Mouse (Mus musculus) right cerebral cortex, postnatal 4 days (tissue): ENCODE measurements at regions not wholly inside any gene's neighbourhood (a gene's known extent, or its start where the extent isn't known, plus 50 kb on each side); places are given as distances from the start of the nearest gene placed in this dataset.
"Not testable (repeated sequence)": the region's sequence is repeated elsewhere in the genome, so short reads cannot be mapped to it uniquely, and the experiment has no call there.

Source experiments
- DNase-seq: peaks from one replicate; pipeline ENCODE4 v3.0.0-alpha.2; 2022

DNA sequence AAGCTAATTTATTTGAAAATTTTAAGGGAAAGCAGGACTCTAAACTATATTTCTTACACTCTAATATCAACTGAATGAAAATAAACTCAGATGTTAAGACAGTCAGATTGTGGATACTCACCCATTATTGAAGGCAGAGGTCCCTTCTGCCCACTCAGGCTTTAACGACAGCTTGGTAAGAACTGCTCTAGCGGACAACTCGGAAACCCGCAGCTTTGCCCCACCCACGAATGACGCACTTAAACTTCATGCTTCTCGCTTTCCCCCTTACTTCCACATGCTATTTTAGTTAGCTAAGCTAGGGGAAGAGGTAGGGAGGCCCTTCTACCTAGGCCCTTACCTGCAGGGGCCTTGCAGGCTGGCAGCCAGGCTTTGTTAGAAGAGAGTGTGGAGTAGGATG is 50.8 kb upstream of the Elmo1 start:
- DNase-seq: no peak

DNA sequence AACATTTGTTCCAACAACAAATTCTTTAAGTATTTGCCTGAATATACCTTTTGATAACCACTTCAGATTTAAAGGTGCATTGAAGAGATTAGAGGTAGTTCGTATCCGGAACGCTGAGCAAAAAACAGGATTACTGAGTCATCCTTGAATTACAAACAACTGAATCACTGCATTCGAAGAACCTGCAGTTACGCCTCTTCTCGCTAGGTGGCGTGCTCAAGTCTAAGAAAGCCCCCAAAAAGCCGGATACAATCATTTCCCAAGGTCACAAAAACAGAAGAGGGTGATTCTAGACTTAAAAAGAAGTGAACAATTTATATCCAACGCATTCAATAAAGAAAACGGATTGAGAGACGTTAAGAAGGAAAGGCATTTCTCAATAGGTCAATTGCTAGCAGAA is 51.9 kb upstream of the Elmo1 start:
- DNase-seq: no peak

DNA sequence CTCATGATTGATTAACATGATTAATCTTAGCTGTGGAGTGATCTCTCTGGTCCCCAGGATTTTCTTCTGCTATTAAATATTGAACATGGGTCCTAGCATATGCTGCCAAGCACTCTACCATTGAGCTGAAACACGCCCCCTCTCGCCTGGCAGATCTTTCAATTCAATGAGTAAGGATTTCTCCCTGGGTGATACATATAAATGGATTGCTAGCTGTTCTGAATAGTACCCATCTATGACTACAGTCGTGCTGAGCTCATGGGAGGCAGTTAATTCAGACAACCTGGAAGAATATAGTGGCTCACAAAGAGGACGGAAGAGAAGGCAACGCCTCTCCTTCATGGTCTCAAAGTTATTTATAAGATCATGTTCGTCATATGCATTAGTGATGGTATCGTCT is 53.0 kb upstream of the Elmo1 start:
- no peak for DNase-seq

DNA sequence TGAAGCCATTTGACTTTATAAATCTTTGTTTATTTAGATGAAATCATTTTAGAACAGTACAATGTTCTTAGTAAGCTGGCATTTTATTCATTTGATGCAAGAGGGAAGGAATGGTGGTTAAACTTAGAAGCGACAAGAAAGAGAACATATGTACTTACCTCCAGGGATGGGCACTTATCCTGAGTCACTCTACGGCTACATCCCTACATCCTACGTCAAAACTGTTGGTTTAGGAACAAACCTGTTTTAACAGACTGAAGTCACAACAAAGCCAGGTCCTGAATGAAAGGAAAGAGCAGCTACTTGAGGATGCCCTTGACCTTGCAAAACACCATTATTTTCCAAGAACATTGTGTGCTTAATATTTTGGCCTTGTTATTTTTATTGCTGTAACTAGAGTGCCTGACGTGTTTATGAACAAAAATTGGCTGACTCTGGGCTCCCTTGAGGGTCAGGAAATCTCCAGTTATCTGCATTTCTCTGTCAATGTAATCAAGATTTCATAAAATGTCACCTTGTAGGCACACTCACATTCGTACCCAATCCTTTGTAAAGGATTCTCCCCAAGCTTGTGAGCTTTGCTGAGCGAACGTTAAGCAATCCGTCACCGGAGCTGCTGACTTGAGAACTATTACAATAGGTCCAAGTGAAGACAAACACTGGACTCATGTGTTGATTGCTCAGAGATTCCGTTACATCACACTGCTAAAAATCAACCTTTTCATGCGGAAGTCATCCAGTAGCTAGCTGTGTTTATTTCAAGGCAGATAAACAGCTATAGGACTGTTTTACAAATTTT is 56.3 kb upstream of the Elmo1 start:
- no peak for DNase-seq

DNA sequence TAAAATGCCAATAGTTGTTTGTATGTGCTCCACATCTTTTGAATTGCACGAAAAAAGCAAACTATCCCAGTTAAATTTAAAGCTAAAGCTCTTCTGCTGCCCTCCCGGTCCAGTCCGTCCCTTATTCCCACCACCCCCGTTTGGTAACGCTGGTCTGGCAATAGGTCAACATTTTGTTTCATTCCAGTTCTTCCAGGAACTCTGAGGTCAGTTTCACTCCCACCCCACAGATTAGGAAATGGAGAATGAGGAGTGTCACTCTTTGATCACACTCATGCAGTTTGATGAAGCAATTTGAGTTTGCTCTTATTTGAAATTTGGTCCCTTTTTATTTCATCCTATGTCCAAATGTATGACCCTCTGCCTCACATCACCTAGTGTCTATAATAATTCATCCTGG is 58.7 kb upstream of the Elmo1 start:
- DNase-seq: no peak

DNA sequence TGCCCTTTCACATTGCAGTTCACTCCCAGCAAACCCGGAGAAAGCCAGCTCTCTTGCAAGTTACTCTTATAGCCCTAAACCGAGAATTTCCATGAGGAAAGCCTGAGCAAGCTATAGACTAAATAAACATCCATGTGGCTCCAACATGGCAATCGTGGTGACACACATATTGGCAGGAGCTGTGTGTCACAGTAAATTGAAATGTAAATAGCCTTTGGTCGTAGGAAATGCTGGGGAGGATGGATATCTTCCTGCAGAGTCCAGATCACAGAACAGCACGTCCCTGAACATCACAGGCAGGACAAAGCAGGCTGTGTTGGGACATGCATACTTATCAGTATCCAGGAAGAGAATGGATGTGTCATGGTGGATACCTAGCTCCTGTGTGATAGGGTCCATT is 59.3 kb upstream of the Elmo1 start:
- no peak for DNase-seq

DNA sequence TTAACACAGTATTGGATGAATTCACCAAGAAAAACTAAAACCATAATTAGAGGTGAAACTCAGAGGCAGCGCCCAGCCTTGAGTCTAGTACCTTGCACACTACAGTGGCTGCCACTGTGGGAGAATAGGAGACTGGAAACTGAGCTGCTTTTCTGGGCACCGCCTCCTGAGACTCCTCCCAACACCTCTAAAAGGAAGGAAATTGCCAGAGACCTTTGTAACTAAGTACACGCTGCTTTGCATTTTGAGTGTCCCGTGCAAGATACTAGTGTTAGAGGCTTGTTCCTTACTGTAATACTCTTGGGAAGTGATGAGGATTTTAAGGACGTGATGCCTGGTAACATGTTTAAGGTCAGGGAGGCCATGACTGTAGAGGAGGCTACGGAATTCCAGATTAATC is 63.8 kb upstream of the Elmo1 start:
- DNase-seq: no peak

DNA sequence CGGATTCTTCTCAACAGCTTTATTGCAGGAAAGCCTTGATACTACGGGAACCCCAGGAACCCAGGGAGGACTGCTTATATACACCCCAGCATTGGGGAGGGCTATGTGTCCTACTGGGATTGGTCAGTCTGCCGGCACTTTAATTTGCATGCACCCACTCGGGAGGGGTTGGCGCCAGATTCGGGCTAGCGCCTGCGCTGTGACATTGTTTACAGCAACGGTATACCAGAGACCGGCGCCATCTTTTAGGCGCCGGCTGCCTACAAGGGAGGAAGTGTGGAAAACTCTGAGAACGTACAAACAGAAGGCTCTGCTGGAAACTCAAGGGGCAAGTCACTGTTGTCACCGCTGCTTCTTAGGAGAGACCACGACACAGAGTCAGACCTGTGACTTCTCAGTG is 73.9 kb upstream of the Elmo1 start:
- DNase-seq: not testable (repeated sequence)

DNA sequence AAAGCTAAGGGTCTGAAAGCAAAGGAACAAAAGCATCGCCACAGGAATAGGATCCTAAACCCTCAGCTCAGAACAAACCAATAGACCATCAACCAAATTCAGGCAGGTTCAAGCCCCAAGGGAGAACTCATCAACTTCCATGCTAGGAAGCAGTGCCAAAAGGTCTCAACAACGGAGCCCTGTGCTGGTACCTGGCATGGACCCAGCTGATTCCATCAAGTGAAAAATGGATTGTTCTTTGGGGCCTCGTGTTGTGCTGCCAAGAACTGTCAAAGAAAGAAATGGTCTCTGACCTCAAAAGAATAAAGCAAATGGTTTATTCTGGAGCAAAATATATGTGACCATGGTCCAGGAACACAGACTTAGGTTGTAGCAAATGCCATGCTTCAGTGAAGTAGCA is 77.8 kb upstream of the Elmo1 start:
- DNase-seq: no peak

DNA sequence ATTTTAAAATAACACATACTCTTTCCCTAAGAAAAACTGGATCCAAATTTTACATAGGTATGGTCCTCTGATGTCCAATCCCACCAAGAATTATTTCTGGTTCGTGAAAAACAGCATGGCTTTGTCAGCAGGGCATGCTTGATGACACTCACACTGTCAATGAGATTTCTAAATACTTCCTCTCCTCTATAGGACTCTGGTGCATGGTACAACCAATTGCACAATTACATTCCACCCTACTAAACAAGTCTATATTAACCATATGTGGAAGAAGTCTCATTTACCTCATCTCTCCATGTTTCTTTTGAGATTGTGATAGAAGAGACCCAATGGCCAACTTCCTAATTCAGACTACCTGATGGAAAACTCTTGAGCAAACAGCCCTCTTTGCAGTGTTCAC is 81.2 kb upstream of the Elmo1 start:
- no peak for DNase-seq

DNA sequence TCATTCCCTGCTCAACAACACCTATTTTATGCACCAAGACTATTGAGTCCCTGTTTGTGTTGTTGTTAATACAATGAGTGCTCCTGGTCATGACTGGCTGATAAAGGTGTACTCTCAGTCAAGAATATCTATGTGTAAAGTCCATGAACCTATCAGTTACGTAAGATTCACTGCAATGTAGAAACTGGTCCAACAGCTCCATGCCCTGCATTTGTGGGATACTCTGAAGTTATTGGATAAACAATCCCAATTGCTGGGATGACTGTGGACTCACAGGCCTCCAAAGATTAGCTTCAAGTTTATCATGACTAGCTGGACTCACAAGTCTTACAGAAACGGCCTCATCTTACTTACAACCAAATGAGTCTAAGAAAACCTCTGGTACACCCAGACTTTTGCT is 82.8 kb upstream of the Elmo1 start:
- DNase-seq: no peak

DNA sequence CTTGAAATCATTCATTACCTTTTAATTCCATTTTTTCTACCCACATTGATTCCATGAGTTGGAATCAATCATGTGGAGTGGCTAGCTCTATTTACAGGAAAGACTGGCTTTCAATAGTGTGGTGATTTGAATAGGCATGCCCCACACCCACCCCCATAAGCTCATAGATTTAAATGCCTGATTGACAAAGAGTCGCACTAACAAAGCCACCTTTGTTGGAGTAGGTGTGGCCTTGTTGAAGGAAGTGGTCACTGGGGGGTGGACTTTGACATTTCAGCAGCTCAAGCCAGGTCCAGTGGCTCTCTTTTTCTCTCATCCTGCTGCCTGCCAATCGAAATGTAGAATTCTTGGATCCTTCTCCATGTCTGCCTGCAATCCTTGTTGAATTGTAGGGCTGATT is 92.8 kb upstream of the Elmo1 start:
- no peak for DNase-seq

DNA sequence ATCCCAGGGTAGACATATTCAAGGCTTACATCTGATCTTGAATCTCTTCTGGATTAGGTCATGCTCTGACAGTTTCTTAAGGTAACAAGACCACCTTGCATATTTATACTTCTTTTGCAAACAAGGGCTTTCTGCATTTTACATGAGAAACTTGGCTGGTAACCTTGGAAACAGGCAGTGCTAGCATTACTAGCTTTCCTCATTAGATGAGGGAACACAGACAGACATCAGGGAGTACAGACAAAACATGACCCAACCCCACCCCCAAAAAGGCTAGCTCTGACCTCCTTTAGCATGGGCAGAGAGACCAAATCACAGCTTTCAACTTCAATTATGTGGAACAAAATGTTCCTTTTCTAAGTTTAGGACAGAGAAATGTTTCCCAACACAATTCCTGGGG is 114.8 kb upstream of the Elmo1 start:
- no peak for DNase-seq

DNA sequence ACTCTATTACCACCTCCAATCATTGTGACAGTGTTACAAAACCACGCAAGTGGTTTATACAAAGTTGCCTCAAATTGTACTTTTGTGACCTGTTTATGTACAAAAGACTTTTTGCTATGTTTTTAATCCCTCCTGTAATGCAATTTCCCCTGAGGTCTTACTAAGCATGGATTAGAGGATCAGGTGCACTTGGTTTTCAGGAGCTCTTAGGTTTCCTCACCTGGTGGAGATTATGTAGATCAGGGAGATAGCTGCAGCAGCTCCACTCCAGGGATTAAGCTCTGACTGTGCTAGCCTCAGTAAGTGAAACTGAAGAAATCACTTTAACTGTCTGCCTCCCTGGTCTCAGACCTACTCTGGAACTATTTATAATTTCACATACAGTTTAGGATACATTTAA is 123.8 kb upstream of the Elmo1 start:
- DNase-seq: no peak

DNA sequence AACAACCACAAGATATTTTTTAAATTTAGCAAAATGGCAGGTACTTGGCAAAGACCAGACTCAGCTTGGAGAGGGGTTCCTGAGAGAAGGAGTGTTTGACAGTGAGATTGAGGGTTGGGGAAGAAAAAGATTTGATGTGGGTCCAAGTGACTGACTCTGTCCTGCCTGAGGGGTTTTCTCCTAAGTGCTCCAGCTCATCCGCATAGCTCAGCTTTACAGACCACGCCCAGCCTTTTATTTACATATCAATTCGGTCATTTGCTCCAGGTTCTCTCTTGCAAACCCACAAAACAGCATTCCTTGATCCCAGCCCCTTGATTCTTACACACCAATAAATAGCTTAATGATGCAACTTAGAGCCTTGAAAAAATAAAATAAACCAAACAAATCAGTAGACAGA is 127.4 kb upstream of the Elmo1 start:
- no peak for DNase-seq

DNA sequence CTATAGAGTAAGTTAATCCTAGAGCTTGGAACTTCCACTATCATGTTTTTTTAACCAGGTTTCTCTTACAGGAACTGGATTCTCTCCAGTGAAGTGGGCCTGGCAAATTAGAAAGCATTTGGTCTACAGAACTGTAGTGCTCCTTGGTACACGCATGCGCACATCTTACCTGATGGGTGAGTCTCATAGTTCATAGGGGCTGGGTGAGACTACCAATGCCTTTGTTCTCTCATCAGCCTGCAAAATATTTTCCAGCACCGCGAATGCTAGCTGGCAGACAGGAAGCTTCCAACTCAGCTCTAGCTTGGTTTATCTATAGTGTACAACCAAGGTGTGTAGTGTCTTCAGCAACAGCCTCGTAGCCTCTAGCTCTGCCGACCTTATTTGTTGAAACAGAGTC is 104.7 kb upstream of the Gpr141 start:
- DNase-seq: no peak

DNA sequence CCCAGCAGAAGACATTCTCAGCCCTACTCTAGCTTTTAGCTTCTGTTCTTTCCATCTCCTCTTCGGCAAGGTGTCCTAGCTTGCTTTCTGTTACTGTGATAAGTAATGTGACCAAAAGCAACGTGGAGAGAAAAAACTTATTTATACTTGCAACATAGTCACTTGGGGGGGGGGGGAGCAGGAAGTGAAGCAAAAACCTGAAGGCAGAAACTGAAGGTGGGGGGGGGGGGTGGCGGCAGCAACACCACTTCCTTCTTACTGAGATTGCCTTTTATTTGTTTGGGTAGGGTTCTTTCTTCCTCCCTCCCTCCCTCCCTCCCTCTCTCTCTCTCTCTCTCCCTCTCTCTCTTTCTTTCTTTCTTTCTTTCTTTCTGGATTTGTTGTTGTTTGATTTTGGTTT is 103.8 kb upstream of the Gpr141 start:
- DNase-seq: no peak

DNA sequence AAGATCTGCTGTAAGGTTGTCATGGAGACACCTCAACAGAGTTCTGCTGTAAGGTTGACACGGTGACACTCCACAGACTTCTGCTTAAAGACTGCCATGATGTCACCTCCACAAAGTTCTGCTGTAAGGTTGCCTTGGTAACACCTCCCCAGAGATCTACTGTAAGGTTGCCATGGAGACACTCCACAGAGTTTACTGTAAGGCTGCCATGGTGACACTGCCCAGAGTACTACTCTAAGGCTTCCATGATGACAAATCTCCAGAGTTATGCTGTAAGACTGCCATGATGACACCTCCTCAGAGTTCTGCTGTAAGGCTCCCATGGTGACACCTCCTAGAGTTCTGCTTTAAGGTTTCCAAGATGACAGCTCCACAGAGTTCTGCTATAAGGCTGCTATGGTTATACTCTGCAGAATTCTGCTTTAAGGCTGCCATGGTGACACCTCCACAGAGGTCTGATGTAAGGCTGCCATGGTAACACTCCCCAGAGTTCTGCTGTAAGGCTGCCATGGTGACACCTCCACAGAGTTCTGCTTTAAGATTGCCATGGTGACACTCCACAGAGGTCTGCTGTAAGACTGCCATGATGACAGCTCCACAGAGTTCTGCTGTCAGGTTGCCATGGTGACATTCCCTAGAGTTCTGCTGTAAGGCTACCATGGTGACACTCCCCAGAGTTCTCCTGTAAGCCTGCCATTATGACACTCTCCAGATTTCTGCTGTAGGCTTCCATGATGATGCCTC is 97.2 kb upstream of the Gpr141 start:
- no peak for DNase-seq

DNA sequence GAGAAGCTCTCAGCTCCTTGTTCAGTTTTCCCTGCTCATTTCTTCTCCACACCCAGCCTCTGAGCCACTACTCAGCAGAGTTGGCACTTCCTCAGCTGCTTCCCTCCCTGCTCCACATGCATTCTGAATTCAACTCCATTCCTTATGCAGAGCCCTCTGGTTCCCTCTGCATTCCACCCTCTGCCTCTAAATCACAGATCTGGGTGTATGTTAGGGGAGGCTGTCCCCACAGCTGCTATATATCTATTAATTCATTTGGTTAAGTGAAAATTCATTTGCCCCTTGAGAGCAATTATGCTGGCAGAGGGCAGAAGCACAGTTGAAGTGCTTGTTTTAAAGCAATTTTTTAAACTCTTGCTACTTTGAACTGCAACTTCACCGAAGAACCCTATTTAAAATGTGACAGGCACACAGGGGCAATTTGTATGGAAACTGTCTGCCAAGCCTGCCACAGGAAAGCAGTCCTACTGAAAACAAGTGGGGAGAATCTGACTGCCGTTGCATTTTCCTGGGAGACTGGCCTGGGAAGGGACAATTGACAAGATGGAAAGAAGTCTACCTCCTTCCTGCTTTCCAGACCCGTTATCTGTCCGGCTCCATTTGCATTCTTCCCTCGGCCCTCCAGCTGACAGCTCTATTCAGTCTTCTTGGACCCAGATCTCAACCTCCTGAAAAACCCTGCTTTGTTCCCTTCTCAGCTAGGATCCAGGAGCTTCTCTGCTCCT is 88.0 kb upstream of the Gpr141 start:
- DNase-seq: peak; percentile 16

DNA sequence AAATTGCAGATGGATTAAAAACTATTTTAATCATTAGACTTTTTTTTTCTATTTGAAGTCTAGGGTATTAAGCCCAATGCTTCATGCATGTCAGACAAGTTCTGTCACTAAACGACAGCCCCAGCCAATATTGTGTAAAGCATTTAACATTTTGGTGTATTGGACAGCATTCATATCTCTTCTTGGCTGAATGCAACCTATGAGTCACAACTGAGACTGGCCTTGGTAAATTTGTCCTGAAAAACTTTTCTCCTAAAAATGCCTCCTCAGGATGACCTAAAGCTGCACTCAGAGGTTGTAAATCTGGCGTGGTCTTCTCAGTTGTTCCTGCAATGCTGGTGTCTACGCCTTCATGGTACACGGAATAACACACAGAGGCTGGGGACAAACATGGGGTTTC is 78.7 kb upstream of the Gpr141 start:
- no peak for DNase-seq

DNA sequence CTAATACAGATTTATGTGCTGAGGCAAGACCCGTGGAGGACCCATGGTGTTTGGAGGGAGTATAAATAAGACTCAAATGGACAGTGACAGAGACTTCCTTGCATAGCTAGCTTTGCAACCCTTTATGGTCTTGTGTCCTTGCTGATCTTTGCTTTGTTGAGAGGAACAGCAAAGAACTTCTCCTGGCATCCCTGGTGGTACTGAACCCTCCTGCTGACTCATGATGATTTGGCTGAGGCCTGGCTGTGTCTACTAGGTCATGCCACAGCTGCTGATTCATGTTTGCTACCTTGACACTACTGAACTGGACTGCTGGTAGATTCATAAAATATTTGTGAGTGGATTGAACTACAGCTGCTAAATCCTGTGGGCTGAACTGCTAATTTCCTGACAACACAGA is 73.1 kb upstream of the Gpr141 start:
- DNase-seq: no peak

DNA sequence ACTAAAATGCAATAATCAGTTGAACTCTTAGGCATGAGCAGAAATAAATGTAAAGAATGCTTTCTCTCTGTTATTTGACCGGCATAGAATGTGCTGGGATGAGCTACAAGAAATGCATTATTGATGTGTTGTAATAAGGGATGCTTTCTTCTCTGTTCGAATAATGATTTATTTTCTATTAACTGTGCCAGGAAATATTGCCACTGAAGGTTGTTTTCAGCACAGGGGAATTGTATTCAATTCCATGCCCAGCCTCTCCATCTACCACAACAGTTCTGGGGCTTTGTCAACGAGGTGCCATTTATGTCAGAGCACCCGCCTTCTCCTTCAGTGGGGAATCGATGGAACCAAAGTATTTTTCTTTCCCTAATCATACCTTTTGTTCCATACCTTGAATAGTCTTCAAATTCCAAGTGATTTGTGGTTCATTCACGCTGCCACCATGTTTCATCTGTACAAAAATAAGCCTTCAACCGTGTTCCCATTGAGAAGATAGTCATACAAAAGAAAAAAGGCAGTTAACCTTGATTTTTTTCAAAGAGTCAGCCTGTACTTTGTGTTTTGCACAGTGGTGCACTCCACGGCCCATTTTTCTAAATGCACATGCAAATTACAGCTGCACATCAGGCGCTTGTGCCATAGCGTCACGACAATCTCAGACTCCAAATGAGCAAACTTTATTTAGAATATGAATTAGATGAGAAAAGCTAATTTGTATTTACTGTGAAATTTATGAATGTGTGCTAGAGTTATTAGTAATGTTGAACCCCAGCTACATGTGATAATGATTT is 65.1 kb upstream of the Gpr141 start:
- DNase-seq: no peak
